Mouse (Mus musculus): ENCODE results near the gene Nfia.

Nfia gene

GRCm38 (mm10) chr4:98104911-98105702, 332.6 kb downstream of the Nfia start:
- no peak for DNase-seq (ENCODE audit: low read depth)

GRCm38 (mm10) chr4:98105971-98106370, 333.4 kb downstream of the Nfia start:
- no peak for DNase-seq (ENCODE audit: low read depth)

DNA sequence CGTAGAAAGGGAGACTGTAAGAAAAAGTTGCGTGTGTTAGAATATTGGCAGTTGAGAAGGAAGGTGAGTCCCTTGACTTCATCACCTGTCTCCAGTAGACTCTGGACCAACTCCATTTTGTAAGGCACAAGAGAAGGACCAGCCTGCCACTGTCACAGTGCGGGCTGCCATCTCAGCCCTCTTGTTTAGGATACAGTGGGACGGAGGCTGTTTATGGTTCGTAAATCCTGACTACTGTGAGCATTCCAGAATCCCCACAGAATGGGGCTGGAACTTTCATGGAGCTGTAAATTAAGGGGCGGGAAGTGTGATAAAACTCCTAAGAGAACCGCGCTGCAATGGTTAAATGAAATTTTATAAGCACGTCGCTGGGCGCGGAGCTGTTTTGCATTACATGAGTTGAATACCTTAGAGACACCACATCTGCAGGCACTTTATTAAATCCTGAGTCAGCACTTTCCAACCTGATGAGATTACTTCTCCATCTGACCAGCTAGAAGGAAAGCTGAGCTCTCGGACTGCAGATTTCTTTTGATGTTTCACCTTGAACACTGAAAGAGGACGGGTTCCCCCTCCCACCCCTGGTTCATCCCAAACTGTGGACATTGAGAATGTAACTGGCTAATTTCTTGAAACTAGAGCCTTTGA, 334.0 kb downstream of the Nfia start:
- DNase-seq (ENCODE audit: low read depth): no peak

GRCm38 (mm10) chr4:98107093-98107453, 334.5 kb downstream of the Nfia start:
- DNase-seq (ENCODE audit: low read depth): no peak

DNA sequence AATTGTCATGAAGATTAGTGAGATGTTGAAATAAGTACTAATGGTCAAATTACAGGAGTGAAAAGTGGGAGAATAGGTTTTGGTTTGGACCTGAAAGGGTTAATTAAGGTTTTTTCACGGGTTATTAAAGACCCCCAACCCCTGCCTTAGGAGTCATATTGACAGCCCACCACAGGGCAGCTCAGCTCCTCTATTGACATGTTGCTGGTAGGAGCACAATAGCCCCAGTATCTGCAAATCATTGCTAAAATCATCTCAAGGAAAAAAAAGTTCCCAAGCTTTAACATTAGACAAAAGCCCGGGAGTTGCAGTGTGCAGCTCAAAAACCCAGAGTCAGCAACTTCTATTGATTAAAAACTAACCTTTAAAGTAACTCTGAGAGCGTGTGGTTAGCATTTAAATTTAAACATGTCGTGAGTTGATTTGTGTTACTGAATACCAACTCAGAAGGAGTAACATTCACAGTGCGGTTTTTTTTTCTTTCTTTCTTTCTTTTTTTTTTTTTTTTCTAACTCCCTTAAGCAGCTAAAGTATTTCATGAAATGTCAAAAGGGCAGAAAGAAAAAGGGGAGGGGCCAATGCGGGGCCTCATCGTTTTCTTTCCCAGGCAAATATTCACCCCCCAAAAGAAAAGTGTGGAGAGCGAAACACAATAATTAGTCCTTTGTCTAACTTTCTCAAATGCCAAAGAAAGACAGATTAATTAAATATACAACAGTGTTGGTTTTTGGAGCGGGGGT, 335.6 kb downstream of the Nfia start:
- no peak for DNase-seq (ENCODE audit: low read depth)

DNA sequence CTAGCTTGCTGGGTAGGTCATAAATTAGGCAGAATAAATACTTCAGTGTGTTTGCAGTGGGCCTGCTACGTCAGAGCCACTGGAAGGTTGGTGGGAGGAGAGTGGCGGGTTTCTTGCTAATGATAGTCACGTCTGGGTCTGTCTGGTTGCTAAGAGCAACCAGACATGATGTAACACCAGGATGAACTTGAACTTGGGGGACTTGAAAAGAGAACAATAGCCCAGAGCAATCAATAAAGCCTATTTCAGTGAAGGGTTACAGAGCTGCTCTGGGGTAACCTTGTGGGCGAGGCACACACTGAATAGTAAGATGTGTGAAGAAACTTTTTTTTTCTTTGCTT, 336.1 kb downstream of the Nfia start:
- DNase-seq (ENCODE audit: low read depth): no peak

GRCm38 (mm10) chr4:98109064-98109463, 336.5 kb downstream of the Nfia start:
- DNase-seq (ENCODE audit: low read depth): no peak

GRCm38 (mm10) chr4:98109911-98110310, 337.4 kb downstream of the Nfia start:
- no peak for DNase-seq (ENCODE audit: low read depth)

- no peak for DNase-seq (ENCODE audit: low read depth)
Measured at GRCm38 (mm10) chr4:98113289-98114024, 340.9 kb downstream of the Nfia start.

DNA sequence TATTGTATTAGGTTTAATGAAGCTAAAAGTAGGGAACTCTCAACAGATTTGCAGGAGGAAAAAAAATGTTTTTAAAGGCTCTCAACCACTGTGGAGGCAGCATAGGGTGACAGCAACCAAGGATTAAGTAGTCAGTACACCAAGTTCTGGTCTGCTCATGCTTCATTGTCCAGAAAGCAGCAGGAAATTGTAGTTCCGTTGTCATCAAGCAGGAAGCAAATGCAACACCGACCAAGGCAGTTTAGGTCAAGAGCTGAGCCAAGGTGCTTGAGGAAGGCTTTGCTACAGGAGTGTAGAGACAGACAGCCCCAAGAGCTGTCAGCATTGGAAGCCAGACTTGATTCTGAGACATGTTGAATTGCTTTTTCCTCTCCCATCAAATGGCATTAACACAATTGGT, 342.4 kb downstream of the Nfia start:
- no peak for DNase-seq (ENCODE audit: low read depth)

- DNase-seq (ENCODE audit: low read depth): no peak
Measured at GRCm38 (mm10) chr4:98115401-98115800, 342.9 kb downstream of the Nfia start.

DNA sequence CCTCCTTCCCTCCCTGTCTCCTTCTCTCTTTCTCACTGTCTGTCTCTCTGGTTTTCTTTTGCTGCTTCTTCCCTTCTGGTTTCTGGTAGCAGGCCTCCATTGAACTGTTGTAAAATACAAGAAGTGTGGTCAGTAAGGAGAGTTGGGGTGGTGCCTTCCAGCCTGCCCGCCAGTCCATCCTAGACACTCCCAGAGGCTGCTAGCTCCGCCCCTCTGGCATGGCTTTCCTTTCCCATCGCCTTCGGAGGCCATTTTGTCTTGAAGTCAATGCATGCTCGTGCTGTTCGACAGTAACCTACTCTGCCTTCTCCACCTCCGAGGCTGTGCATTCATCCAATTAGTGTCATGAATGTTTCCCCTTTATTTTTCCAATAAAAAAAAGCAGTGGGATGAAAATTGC, 343.5 kb downstream of the Nfia start:
- no peak for DNase-seq (ENCODE audit: low read depth)

DNA sequence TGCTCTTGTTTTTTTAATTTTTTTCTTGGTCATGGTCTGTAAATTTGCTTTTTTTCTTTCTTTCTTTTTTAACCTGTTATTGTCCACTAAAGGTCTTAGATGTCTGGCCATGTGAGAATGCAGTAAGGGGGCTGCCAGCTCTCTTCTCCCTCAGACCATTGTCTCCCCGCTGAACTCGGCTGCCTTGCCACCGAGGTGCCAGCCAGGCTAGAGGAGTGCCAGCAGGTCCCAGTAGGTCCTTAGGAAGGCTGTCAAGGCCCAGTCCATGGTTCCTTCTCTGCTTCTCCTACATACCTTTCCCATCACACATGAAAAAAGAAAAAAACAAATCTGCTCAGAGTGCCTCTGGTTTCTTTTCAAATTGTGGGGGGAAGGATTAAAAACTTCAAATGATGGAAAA, 345.6 kb downstream of the Nfia start:
- no peak for DNase-seq (ENCODE audit: low read depth)

- DNase-seq (ENCODE audit: low read depth): no peak
Measured at GRCm38 (mm10) chr4:98118761-98119675, 346.5 kb downstream of the Nfia start.

DNA sequence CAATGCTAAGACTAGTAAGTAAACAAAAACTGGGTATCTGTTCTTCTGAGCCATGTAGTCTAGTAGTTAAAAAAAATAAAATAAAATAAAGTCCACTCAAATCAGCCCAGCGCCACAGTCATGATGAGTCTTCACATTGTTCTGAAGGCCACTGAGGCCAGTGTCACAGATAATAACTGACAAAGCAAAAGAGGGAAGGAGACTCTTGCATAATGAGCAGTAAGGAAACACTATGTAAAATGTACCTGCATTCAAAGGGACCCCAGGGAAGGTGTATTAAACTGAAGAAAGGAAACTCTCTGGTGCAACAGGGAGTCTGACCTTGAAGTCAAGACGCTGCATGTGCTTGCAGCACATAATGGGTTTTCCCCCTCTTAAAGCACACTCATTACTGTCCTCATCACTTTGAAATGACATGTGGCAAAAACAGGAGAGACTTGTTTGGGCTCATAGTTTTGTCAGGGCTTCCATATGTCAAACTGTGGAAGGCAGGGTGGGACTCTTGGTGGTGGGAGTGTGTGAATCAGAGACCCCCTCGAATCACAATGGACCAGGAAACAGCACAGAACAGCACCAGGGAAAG, 347.5 kb downstream of the Nfia start:
- no peak for DNase-seq (ENCODE audit: low read depth)

DNA sequence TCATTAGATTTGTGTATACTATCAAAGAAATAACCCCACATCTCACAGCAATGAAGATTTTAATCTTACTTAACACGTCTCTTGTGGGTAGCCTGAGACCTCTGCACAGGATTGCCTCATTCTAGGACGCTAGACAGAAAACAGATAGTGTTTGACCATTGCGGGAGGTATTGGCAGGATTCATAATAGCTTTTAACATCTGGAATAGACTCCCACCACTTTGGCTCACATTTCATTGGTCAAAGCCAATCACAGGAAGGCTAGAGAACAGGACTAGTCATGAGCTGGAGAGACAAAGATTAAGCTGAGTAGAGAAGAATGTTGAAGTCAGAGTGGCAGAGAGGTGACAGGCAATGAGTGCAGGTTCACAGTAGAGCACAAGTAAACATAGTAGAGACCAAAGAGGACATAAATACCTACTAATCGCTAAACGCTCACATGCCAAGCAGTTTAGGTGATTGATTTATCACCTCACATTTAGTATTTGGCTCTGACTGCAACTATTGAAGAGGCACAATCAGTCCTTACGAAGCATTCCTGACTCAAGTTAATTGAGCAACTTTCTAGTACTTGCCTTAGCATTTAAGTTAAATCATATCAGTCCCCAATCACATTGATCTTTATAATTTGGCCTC, 348.3 kb downstream of the Nfia start:
- no peak for DNase-seq (ENCODE audit: low read depth)

DNA sequence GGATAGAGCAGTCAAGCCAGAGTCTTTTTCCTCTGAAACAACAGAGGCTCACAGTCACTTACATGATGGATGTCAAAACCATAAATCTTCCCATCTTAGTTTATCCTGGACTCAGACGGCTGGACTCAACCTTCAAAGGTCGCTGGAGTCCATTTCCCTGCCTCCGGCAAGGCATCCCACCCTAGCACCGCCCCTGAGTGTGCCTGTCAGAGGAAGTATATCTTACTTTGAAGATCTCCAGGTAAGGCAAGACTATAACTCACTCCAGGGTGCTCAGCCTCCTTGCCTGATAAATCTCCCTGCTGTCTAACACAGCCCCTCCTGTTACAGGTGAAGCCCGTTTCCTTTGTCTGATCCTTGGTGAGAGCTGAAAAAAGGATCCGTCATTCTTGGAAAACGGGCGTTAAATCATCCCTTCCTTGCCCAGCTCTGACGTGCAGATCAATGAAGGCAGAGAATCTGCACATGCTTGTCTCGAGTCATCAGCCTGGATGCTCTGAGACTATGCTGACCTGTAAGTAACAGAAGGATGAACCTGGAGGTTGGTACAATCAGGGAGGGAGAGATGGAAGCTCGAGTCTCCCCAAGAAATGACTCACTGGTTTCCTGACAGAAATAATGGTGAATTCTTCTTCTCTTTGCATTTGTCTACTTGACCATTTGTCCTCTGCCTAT, 353.6 kb downstream of the Nfia start:
- DNase-seq (ENCODE audit: low read depth): no peak

GRCm38 (mm10) chr4:98130798-98131197, 358.3 kb downstream of the Nfia start:
- no peak for DNase-seq (ENCODE audit: low read depth)

DNA sequence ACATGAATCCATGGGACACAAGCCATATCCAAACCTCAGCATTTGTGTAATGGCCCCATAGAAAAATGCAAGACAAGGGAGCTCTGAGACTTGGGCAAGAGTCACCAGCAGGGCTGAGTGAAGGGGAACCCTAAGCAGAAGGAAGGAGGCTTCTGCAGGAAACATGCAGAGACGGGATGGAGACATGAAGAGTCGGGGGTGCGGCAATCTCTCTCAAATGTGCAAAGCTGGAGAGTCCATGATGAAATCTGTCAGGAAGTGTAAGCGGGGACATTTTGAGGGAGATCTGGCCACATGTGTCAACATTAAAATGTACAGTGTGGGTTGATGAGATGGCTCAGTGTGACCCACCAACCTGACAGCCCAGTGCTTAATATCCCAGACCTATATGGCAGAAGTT, 361.5 kb downstream of the Nfia start:
- no peak for DNase-seq (ENCODE audit: low read depth)

DNA sequence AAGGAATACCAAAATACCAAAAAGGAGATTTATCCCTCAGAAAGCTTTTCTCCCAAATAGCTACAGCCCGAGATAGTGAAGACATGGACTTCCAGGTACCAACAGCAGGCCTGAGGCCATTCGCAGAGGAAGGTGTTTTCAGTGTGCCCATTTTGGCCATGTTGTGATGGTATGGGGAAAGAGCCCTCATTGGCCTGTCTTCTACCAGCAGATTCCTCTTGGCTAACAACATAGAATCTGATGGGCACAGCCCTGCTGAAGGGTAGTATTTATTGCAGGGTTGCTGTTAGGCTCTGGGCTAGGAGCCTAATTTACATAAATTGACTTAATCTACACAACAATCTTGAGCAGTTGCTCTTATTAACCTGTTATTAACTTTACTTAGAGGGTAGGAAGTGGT, 363.5 kb downstream of the Nfia start:
- no peak for DNase-seq (ENCODE audit: low read depth)
